ENCODE assay signal across 8 mouse cellular contexts in the genomic region with DNA sequence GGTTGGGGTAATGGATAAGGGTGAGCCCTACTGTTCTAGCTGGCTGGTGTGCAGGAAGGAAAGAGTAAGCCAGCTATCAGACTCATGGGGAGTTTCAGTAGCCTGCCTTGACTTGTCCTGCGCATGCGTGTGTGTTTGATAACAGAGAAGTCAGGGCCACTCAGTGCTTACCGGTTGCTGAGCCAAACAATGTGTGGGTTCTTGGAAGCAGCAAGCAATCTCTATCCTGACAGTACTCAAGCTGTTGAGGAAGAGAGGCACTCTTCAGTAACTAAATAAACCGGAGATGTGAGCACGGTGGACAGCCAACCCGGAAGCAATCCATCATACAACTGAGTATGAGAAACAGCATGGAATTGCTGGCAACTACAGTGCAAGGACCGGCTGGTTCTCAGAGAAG.
A peak's percentile ranks its signal among the peaks of the same experiment; 100 is the strongest.
DNase-seq lines count a peak whose midpoint lies in the region; ATAC-seq and TF ChIP-seq lines count a peak whose summit lies in the region.

No protein-coding gene starts in this region.

- no peaks in the 10 kb centered on the region for H3K36me3 ChIP-seq in lung, embryonic 15.5 days
- no peaks in the 10 kb centered on the region for H3K36me3 ChIP-seq in midbrain, postnatal 0 days (ENCODE audit: insufficient read depth, low read length)

- 23% methylated on average over 7 of the region's 7 CpGs for WGBS in lung, embryonic 15.5 days
- WGBS in midbrain, postnatal 0 days = 92% methylated on average over 7 of the region's 7 CpGs

- H3K4me1 ChIP-seq in lung, embryonic 15.5 days = peaks cover 3% of the 10 kb centered on the region; the same call in 1 of the 2 replicates
- H3K4me1 ChIP-seq in midbrain, postnatal 0 days (ENCODE audit: insufficient read depth, low read length) = no peaks in the 10 kb centered on the region

- H3K9me3 ChIP-seq in lung, embryonic 15.5 days = no peaks in the 10 kb centered on the region
- H3K9me3 ChIP-seq in midbrain, postnatal 0 days (ENCODE audit: low read length) = no peaks in the 10 kb centered on the region

- TF ChIP-seq CTCF in midbrain, postnatal 0 days (IDR thresholded peaks at IDR 0.05) = no peak

- ATAC-seq in lung, embryonic 15.5 days (ENCODE audit: borderline replicate concordance, extremely low read depth, low FRiP score, low TSS enrichment) = peak; percentile 89
- ATAC-seq in midbrain, postnatal 0 days (ENCODE audit: low FRiP score) = no peak

- no peak overlapping the region for H3K4me3 ChIP-seq in lung, embryonic 15.5 days
- H3K4me3 ChIP-seq in midbrain, postnatal 0 days (ENCODE audit: low read depth, low read length) = no peak overlapping the region

- H3K27ac ChIP-seq in lung, embryonic 15.5 days = no peak overlapping the region
- no peak overlapping the region for H3K27ac ChIP-seq in midbrain, postnatal 0 days (ENCODE audit: low read depth, low read length)

- no peak overlapping the region for H3K9ac ChIP-seq in lung, embryonic 15.5 days
- H3K9ac ChIP-seq in midbrain, postnatal 0 days (replicated peaks; ENCODE audit: low read length, poor library complexity, severe bottlenecking) = no peak overlapping the region

- H3K27me3 ChIP-seq in lung, embryonic 15.5 days = no peaks in the 10 kb centered on the region
- no peaks in the 10 kb centered on the region for H3K27me3 ChIP-seq in midbrain, postnatal 0 days (ENCODE audit: insufficient read depth, low read length)

- peak; percentile 82 for DNase-seq in ovary, adult 18-20 months (ENCODE audit: low spot score)
- no peak for DNase-seq in ovary, postnatal 10 days (ENCODE audit: low spot score)
- DNase-seq in heart, postnatal 4 days = peak; percentile 51
- peak; percentile 41 for DNase-seq in urinary bladder, postnatal 25 days (ENCODE audit: low spot score)
- DNase-seq in thymus, postnatal 0 days (ENCODE audit: low spot score) = no peak
- DNase-seq in spleen, adult 12 weeks (ENCODE audit: low spot score) = no peak
- DNase-seq in midbrain, postnatal 0 days (ENCODE audit: low spot score) = no peak

- peak overlapping the region; percentile 4; the same call in 1 of the 2 replicates for H3K4me2 ChIP-seq in lung, embryonic 15.5 days
- no peak overlapping the region for H3K4me2 ChIP-seq in midbrain, postnatal 0 days (ENCODE audit: low read depth, low read length, poor library complexity, severe bottlenecking)

Comparison
In these comparisons a context has a peak if more than half of its experiments do, and no peak if none do; other contexts are left out.
1. DNase-seq: peak in ovary, adult 18-20 months (single experiment), heart, postnatal 4 days (single experiment) and urinary bladder, postnatal 25 days (single experiment); none in ovary, postnatal 10 days (single experiment), thymus, postnatal 0 days (single experiment), spleen, adult 12 weeks (single experiment) and midbrain, postnatal 0 days (single experiment).